Mouse (Mus musculus) embryonic facial prominence, embryonic 15.5 days (tissue): ENCODE measurements around the gene Arhgap28. TPM values are rescaled to one million over a fixed set of nuclear protein-coding genes. Genes with fewer than 3 reads are reported as not detected.

ENCODE experiments used
- ATAC-seq: fragments of 200-750 bp; cut with Nextera tagmentation; 2 replicates; pipeline ENCODE4 v1.8.0; 2017; ENCODE audit warnings: low read depth, moderate TSS enrichment; ENCODE audit not compliant: insufficient number of reproducible peaks, low FRiP score, low TSS enrichment
- H3K27ac ChIP-seq: fragments of 300-500 bp; sonication (generic); replicated peaks from 2 replicates; pipeline ENCODE4 v1.5.1; 2015; ENCODE audit warnings: mild to moderate bottlenecking, inconsistent platforms
- H3K27me3 ChIP-seq: fragments of 300-500 bp; sonication (generic); 2 replicates; pipeline ENCODE4 v1.6.1; 2015; ENCODE audit warnings: inconsistent platforms
- H3K36me3 ChIP-seq: fragments of 300-500 bp; sonication (generic); 2 replicates; pipeline ENCODE4 v1.6.1; 2015; ENCODE audit warnings: mild to moderate bottlenecking, inconsistent platforms
- H3K4me1 ChIP-seq: fragments of 300-500 bp; sonication (generic); 2 replicates; pipeline ENCODE4 v1.6.1; 2015; ENCODE audit warnings: inconsistent platforms
- H3K4me2 ChIP-seq: fragments of 300-500 bp; sonication (generic); replicated peaks from 2 replicates; pipeline ENCODE4 v1.6.1; 2015; ENCODE audit warnings: mild to moderate bottlenecking, inconsistent platforms
- H3K4me3 ChIP-seq: fragments of 300-500 bp; sonication (generic); replicated peaks from 2 replicates; pipeline ENCODE4 v1.5.1; 2015; ENCODE audit warnings: mild to moderate bottlenecking, inconsistent platforms
- H3K9ac ChIP-seq: fragments of 300-500 bp; sonication (generic); 2 replicates; pipeline ENCODE4 v1.6.1; 2015; ENCODE audit warnings: inconsistent platforms
- H3K9me3 ChIP-seq: fragments of 300-500 bp; sonication (generic); replicated peaks from 2 replicates; pipeline ENCODE4 v1.6.1; 2016; ENCODE audit warnings: inconsistent platforms
- WGBS: fragments of 180-500 bp; shearing (Covaris S2); methylation state at CpG from one replicate; pipeline ENCODE4 v1.1.7; 2015; 5-methylcytosine and 5-hydroxymethylcytosine counted together
- polyA plus RNA-seq: library from polyadenylated mRNA; unstranded; fragments of >200 nt; fragmentation: Nextera tagmentation; extraction: Ambion mirVana; gene quantifications from 2 replicates; pipeline ENCODE4 v1.2.1, GENCODE M21; 2015

The Arhgap28 gene
- polyA plus RNA-seq, 1 experiment from 2014 or later, result 47.3 TPM

- Histone ChIP-seq H3K27ac (no peak overlapping the region), H3K27me3 (no peaks in the 10 kb centered on the region), H3K4me3 (no peak overlapping the region), H3K9ac (no peak overlapping the region), H3K4me2 (no peak overlapping the region), H3K9me3 (no peaks in the 10 kb centered on the region), H3K4me1 (peaks cover 1% of the 10 kb centered on the region), H3K36me3 (no peaks in the 10 kb centered on the region)
- 93% methylated on average over 5 of the region's 5 CpGs for WGBS
- no peak for ATAC-seq
Measured at GRCm38 (mm10) chr17:68010041-68010440, 6.1 kb upstream of the Arhgap28 start.

GRCm38 (mm10) chr17:68004581-68005330, 836 bp upstream of the Arhgap28 start:
- Histone ChIP-seq H3K27me3 (no peaks in the 10 kb centered on the region), H3K4me1 (peaks cover 25% of the 10 kb centered on the region), H3K27ac (peak overlapping the region; percentile 96), H3K36me3 (no peaks in the 10 kb centered on the region), H3K4me3 (peak overlapping the region; percentile 72), H3K9me3 (no peaks in the 10 kb centered on the region), H3K4me2 (peak overlapping the region; percentile 72), H3K9ac (peak overlapping the region; percentile 68)
- WGBS, result 1% methylated on average over 10 of the region's 10 CpGs
- peak; percentile 35; the same call in 1 of the 2 replicates for ATAC-seq

- 12% methylated on average over 17 of the region's 17 CpGs for WGBS
- H3K4me3 ChIP-seq, result peak overlapping the region; percentile 72
- H3K4me1 ChIP-seq, result peaks cover 25% of the 10 kb centered on the region
Measured at GRCm38 (mm10) chr17:68002608-68003595, 1.0 kb downstream of the Arhgap28 start.

GRCm38 (mm10) chr17:67999801-68000200, 4.1 kb downstream of the Arhgap28 start:
- Histone ChIP-seq H3K9me3 (no peaks in the 10 kb centered on the region), H3K27me3 (no peaks in the 10 kb centered on the region), H3K4me2 (no peak overlapping the region), H3K9ac (no peak overlapping the region), H3K4me1 (peaks cover 42% of the 10 kb centered on the region), H3K27ac (0 out of 2 replicates have a peak overlapping the region, but pooled peaks have one; percentile 48), H3K4me3 (no peak overlapping the region), H3K36me3 (no peaks in the 10 kb centered on the region)
- WGBS, result 41% methylated on average over 8 of the region's 8 CpGs
- ATAC-seq, result no peak

More at GRCm38 (mm10) chr17:68002608-68003595, 1.0 kb downstream of the Arhgap28 start:
- H3K27ac ChIP-seq, result peak overlapping the region; percentile 96
- H3K4me2 ChIP-seq, result peak overlapping the region; percentile 72
- no peak for ATAC-seq
- no peaks in the 10 kb centered on the region for H3K27me3 ChIP-seq
- no peaks in the 10 kb centered on the region for H3K9me3 ChIP-seq
- peak overlapping the region; percentile 68; the same call in 1 of the 2 replicates for H3K9ac ChIP-seq
- H3K36me3 ChIP-seq, result no peaks in the 10 kb centered on the region

- no peak overlapping the region for H3K4me3 ChIP-seq
- no peaks in the 10 kb centered on the region for H3K36me3 ChIP-seq
- WGBS, result 70% methylated on average over 7 of the region's 7 CpGs
- no peak overlapping the region for H3K4me2 ChIP-seq
- no peak for ATAC-seq
- no peak overlapping the region for H3K9ac ChIP-seq
- peaks cover 28% of the 10 kb centered on the region for H3K4me1 ChIP-seq
- no peaks in the 10 kb centered on the region for H3K27me3 ChIP-seq
- peak overlapping the region; percentile 34; the same call in 1 of the 2 replicates for H3K27ac ChIP-seq
- no peaks in the 10 kb centered on the region for H3K9me3 ChIP-seq
Measured at GRCm38 (mm10) chr17:67996769-67997155, 7.2 kb downstream of the Arhgap28 start.

GRCm38 (mm10) chr17:67996097-67996768, 7.7 kb downstream of the Arhgap28 start:
- Histone ChIP-seq H3K27ac (peak overlapping the region; percentile 34; the same call in 1 of the 2 replicates), H3K36me3 (no peaks in the 10 kb centered on the region), H3K4me3 (no peak overlapping the region), H3K4me1 (peaks cover 28% of the 10 kb centered on the region), H3K4me2 (0 out of 2 replicates have a peak overlapping the region, but pooled peaks have one; percentile 11), H3K9me3 (no peaks in the 10 kb centered on the region), H3K9ac (no peak overlapping the region), H3K27me3 (no peaks in the 10 kb centered on the region)
- WGBS, result 14% methylated on average over 14 of the region's 14 CpGs
- no peak for ATAC-seq

GRCm38 (mm10) chr17:67995277-67995819, 8.6 kb downstream of the Arhgap28 start:
- H3K9ac ChIP-seq, result no peak overlapping the region
- H3K4me3 ChIP-seq, result no peak overlapping the region
- H3K9me3 ChIP-seq, result no peaks in the 10 kb centered on the region
- no peaks in the 10 kb centered on the region for H3K36me3 ChIP-seq
- no peak overlapping the region for H3K4me2 ChIP-seq
- 74% methylated on average over 2 of the region's 2 CpGs for WGBS
- H3K27me3 ChIP-seq, result no peaks in the 10 kb centered on the region
- ATAC-seq, result no peak
- H3K4me1 ChIP-seq, result peaks cover 23% of the 10 kb centered on the region
- H3K27ac ChIP-seq, result no peak overlapping the region

- ATAC-seq, result no peak
- whole genome bisulfite sequencing, result 71% methylated on average over 7 of the region's 7 CpGs
- H3K4me1 ChIP-seq, result peaks cover 24% of the 10 kb centered on the region
- no peaks in the 10 kb centered on the region for H3K9me3 ChIP-seq
- H3K36me3 ChIP-seq, result no peaks in the 10 kb centered on the region
- no peak overlapping the region for H3K4me2 ChIP-seq
- no peak overlapping the region for H3K4me3 ChIP-seq
- H3K27ac ChIP-seq, result no peak overlapping the region
- no peaks in the 10 kb centered on the region for H3K27me3 ChIP-seq
- no peak overlapping the region for H3K9ac ChIP-seq
Measured at GRCm38 (mm10) chr17:67994861-67995260, 9.1 kb downstream of the Arhgap28 start.

- no peak for ATAC-seq
- WGBS, result 95% methylated on average over 2 of the region's 2 CpGs
- peaks cover 37% of the 10 kb centered on the region for H3K4me1 ChIP-seq
Measured at GRCm38 (mm10) chr17:67993371-67994045, 10.4 kb downstream of the Arhgap28 start.

GRCm38 (mm10) chr17:67989716-67990115, 14.2 kb downstream of the Arhgap28 start:
- no peaks in the 10 kb centered on the region for H3K36me3 ChIP-seq
- peaks cover 21% of the 10 kb centered on the region for H3K4me1 ChIP-seq
- H3K27me3 ChIP-seq, result no peaks in the 10 kb centered on the region
- no peak overlapping the region for H3K4me3 ChIP-seq
- H3K9ac ChIP-seq, result no peak overlapping the region
- WGBS, result 24% methylated on average over 5 of the region's 5 CpGs
- 0 out of 2 replicates have a peak overlapping the region, but pooled peaks have one; percentile 6 for H3K4me2 ChIP-seq
- no peaks in the 10 kb centered on the region for H3K9me3 ChIP-seq
- no peak for ATAC-seq
- peak overlapping the region; percentile 84 for H3K27ac ChIP-seq

More at GRCm38 (mm10) chr17:67993371-67994045, 10.4 kb downstream of the Arhgap28 start:
- H3K27ac ChIP-seq, result no peak overlapping the region
- no peaks in the 10 kb centered on the region for H3K36me3 ChIP-seq
- H3K9me3 ChIP-seq, result no peaks in the 10 kb centered on the region
- no peak overlapping the region for H3K9ac ChIP-seq
- no peaks in the 10 kb centered on the region for H3K27me3 ChIP-seq
- H3K4me3 ChIP-seq, result no peak overlapping the region
- no peak overlapping the region for H3K4me2 ChIP-seq
